9 mouse cellular contexts compared by ENCODE assay signal in genomic region chr10:80955536-80955935, GRCm38 (mm10). TPM values are rescaled to one million over a fixed set of nuclear protein-coding genes. Genes with fewer than 3 reads are reported as not detected.
A peak's percentile ranks its signal among the peaks of the same experiment; 100 is the strongest.
DNase-seq lines count a peak whose midpoint lies in the region; ATAC-seq lines count a peak whose summit lies in the region.
"Had no signal": no experiment of that assay in that cellular context is flagged by ENCODE, and none has a peak within 500 bp of the region (broad histone marks: within the 10 kb centered on the region; RNA-seq: fewer than 3 reads in every experiment).

No protein-coding gene starts in this region.

- 0 out of 2 replicates have a peak overlapping the region, but pooled peaks have one; percentile 28 for H3K27ac ChIP-seq in embryonic facial prominence, embryonic 13.5 days
- H3K27ac ChIP-seq in midbrain, embryonic 14.5 days (replicated peaks; ENCODE audit: low read depth, low read length), result no peak overlapping the region
- H3K27ac ChIP-seq: liver, embryonic 15.5 days had no signal

- no peaks in the 10 kb centered on the region for H3K9me3 ChIP-seq in embryonic facial prominence, embryonic 13.5 days
- H3K9me3 ChIP-seq in midbrain, embryonic 14.5 days (ENCODE audit: control insufficient read depth, low read length), result no peaks in the 10 kb centered on the region
- H3K9me3 ChIP-seq: liver, embryonic 15.5 days had no signal

- H3K4me2 ChIP-seq in embryonic facial prominence, embryonic 13.5 days, result no peak overlapping the region
- no peak overlapping the region for H3K4me2 ChIP-seq in midbrain, embryonic 14.5 days (ENCODE audit: low read length)
- H3K4me2 ChIP-seq: liver, embryonic 15.5 days had no signal

- H3K4me1 ChIP-seq in embryonic facial prominence, embryonic 13.5 days, result peaks cover 16% of the 10 kb centered on the region
- H3K4me1 ChIP-seq in midbrain, embryonic 14.5 days (ENCODE audit: control insufficient read depth, insufficient read depth, low read length), result no peaks in the 10 kb centered on the region

- peak; percentile 68 for DNase-seq in urinary bladder, postnatal 14 days (ENCODE audit: low spot score)
- no peak for DNase-seq in urinary bladder, postnatal 10 days (ENCODE audit: low spot score)
- peak; percentile 50 for DNase-seq in adrenal gland, postnatal 25 days
- peak; percentile 77 to 83 for DNase-seq in heart, postnatal 10 days
- peak; percentile 64 for DNase-seq in left cerebral cortex, postnatal 4 days
- peak; percentile 81 for DNase-seq in midbrain, embryonic 14.5 days
- DNase-seq in ovary, postnatal 10 days (ENCODE audit: low spot score), result no peak

- no peak overlapping the region for H3K4me3 ChIP-seq in embryonic facial prominence, embryonic 13.5 days
- no peak overlapping the region for H3K4me3 ChIP-seq in midbrain, embryonic 14.5 days (replicated peaks; ENCODE audit: low read depth, low read length)
- H3K4me3 ChIP-seq: liver, embryonic 15.5 days had no signal

- H3K36me3 ChIP-seq in embryonic facial prominence, embryonic 13.5 days, result no peaks in the 10 kb centered on the region
- no peaks in the 10 kb centered on the region for H3K36me3 ChIP-seq in midbrain, embryonic 14.5 days (ENCODE audit: control insufficient read depth, insufficient read depth, low read length)
- H3K36me3 ChIP-seq: liver, embryonic 15.5 days had no signal

- H3K27me3 ChIP-seq in embryonic facial prominence, embryonic 13.5 days, result no peaks in the 10 kb centered on the region
- no peaks in the 10 kb centered on the region for H3K27me3 ChIP-seq in midbrain, embryonic 14.5 days (ENCODE audit: control insufficient read depth, insufficient read depth, low read length)

- ATAC-seq in embryonic facial prominence, embryonic 13.5 days (ENCODE audit: insufficient number of reproducible peaks, insufficient read depth, low FRiP score, low TSS enrichment, low read depth), result no peak
- peak; percentile 20; the same call in 1 of the 2 replicates for ATAC-seq in midbrain, embryonic 14.5 days (ENCODE audit: low FRiP score, low TSS enrichment)

- intact Hi-C loops in heart, postnatal 10 days (cut with DNase I), result loop anchor here (1.0 kb wide), 1 partner anchor 26 kb away; no protein-coding TSS in a partner anchor
- intact Hi-C loops in left cerebral cortex, postnatal 4 days (cut with DNase I), result no loop called here

- H3K9ac ChIP-seq in embryonic facial prominence, embryonic 13.5 days, result peak overlapping the region; percentile 36; the same call in 1 of the 2 replicates
- no peak overlapping the region for H3K9ac ChIP-seq in midbrain, embryonic 14.5 days (replicated peaks; ENCODE audit: low read length)
- H3K9ac ChIP-seq: liver, embryonic 15.5 days had no signal

- WGBS in embryonic facial prominence, embryonic 13.5 days, result 22% methylated on average over 9 of the region's 9 CpGs
- WGBS in midbrain, embryonic 14.5 days, result 19% methylated on average over 9 of the region's 9 CpGs

RNA-seq across cellular contexts. Expression of gene Gadd45b, which starts 25.7 kb away (rescaled TPM):
- 15.3 and 15.4 TPM in 2 replicates for total RNA-seq in adrenal gland, postnatal 25 days (2021)
- polyA plus RNA-seq in embryonic facial prominence, embryonic 13.5 days (2015; fragmentation: Nextera tagmentation; extraction: Ambion mirVana), result 29.0 and 29.9 TPM in 2 replicates
- total RNA-seq in heart, postnatal 10 days (2021), result 10 to 100 TPM; 11.5 to 18.3 TPM
- 1 to 10 TPM; 5.3 to 6.2 TPM for total RNA-seq in left cerebral cortex, postnatal 4 days (2021)
- polyA plus RNA-seq in midbrain, embryonic 14.5 days (2014; fragmentation: Nextera tagmentation; extraction: Ambion mirVana), result 4.3 and 8.0 TPM in 2 replicates

RNA-seq across cellular contexts. Expression of gene Lmnb2, which starts 37.5 kb away (rescaled TPM):
- total RNA-seq in adrenal gland, postnatal 25 days (2021), result 14.4 and 15.2 TPM in 2 replicates
- polyA plus RNA-seq in embryonic facial prominence, embryonic 13.5 days (2015; fragmentation: Nextera tagmentation; extraction: Ambion mirVana), result 51.5 and 63.4 TPM in 2 replicates
- total RNA-seq in heart, postnatal 10 days (2021), result 10 to 100 TPM; 10.2 to 11.9 TPM
- 10 to 100 TPM; 28.5 to 35.7 TPM for total RNA-seq in left cerebral cortex, postnatal 4 days (2021)
- 13.9 and 20.0 TPM in 2 replicates for polyA plus RNA-seq in midbrain, embryonic 14.5 days (2014; fragmentation: Nextera tagmentation; extraction: Ambion mirVana)

RNA-seq across cellular contexts. Expression of gene Timm13, which starts 54.8 kb away (rescaled TPM):
- 188 and 208 TPM in 2 replicates for total RNA-seq in adrenal gland, postnatal 25 days (2021)
- polyA plus RNA-seq in embryonic facial prominence, embryonic 13.5 days (2015; fragmentation: Nextera tagmentation; extraction: Ambion mirVana), result 317 and 358 TPM in 2 replicates
- total RNA-seq in heart, postnatal 10 days (2021), result 100 to 1,000 TPM; 163 to 175 TPM
- 100 to 1,000 TPM; 147 TPM for total RNA-seq in left cerebral cortex, postnatal 4 days (2021)
- 331 and 393 TPM in 2 replicates for polyA plus RNA-seq in midbrain, embryonic 14.5 days (2014; fragmentation: Nextera tagmentation; extraction: Ambion mirVana)

RNA-seq across cellular contexts. Expression of gene Gng7, which starts 59.2 kb away (rescaled TPM):
- 4.5 and 7.8 TPM in 2 replicates for total RNA-seq in adrenal gland, postnatal 25 days (2021)
- polyA plus RNA-seq in embryonic facial prominence, embryonic 13.5 days (2015; fragmentation: Nextera tagmentation; extraction: Ambion mirVana), result 11.3 and 13.1 TPM in 2 replicates
- 1 to 10 TPM in 1 of 2 experiments, under 1 TPM in 1; 0.67 to 1.1 TPM for total RNA-seq in heart, postnatal 10 days (2021)
- total RNA-seq in left cerebral cortex, postnatal 4 days (2021), result 100 to 1,000 TPM in 1 of 2 experiments, 10 to 100 TPM in 1; 96.7 to 106 TPM
- polyA plus RNA-seq in midbrain, embryonic 14.5 days (2014; fragmentation: Nextera tagmentation; extraction: Ambion mirVana), result 11.5 and 11.6 TPM in 2 replicates

Comparison
In these comparisons a context has a peak if more than half of its experiments do, and no peak if none do; other contexts are left out.
1. DNase-seq: peak in urinary bladder, postnatal 14 days (single experiment), adrenal gland, postnatal 25 days (single experiment), heart, postnatal 10 days (2 of 2), left cerebral cortex, postnatal 4 days (single experiment) and midbrain, embryonic 14.5 days (single experiment); none in urinary bladder, postnatal 10 days (single experiment) and ovary, postnatal 10 days (single experiment).